Mouse (Mus musculus) inflammation-experienced regulatory T-cells, adult 6 months (primary cell): ENCODE measurements around the gene Lamb1. TPM values are rescaled to one million over a fixed set of nuclear protein-coding genes. Genes with fewer than 3 reads are reported as not detected.

Source experiments
- ATAC-seq: one replicate; pipeline ENCODE4 v1.8.0; 2017
- polyA plus RNA-seq, 3 experiments: library from polyadenylated mRNA; unstranded; fragments of 100-300 nt; shearing (Covaris generic); gene quantifications; one replicate each; pipeline ENCODE4 v1.2.1; 2017

Lamb1 gene
- polyA plus RNA-seq, 3 experiments from 2014 or later, result not detected

DNA sequence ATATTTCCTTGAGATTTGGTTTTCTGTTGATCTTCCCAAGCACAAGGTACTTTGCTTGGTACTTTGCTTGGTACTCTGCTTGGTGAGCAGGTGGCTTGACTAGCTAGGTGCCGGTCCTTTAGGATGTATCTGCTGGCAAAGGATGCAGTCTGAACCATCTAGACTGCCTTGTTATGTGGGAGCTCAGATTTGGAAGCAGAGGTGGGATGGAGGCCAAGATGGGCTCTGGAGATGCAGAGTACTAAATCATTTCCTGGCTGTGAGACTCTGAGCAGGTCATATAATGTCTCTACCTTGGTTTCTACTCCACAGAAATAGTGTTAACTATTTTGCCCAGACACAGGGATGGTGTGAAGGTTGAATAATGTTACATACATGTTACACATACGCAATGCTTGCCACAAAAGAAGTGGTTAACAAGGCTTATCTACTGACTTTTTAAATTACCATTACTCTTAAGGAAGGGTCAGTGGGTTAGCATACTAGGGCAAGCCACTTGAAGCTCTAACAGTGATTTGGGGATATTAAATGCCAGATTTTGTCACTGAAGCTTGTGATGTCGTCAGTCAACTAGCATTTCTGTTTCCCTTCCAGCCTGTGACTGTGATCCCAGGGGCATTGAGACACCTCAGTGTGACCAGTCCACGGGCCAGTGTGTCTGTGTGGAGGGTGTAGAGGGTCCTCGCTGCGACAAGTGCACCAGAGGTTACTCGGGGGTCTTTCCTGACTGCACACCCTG is 52.8 kb downstream of the Lamb1 start:
- ATAC-seq, result no peak

DNA sequence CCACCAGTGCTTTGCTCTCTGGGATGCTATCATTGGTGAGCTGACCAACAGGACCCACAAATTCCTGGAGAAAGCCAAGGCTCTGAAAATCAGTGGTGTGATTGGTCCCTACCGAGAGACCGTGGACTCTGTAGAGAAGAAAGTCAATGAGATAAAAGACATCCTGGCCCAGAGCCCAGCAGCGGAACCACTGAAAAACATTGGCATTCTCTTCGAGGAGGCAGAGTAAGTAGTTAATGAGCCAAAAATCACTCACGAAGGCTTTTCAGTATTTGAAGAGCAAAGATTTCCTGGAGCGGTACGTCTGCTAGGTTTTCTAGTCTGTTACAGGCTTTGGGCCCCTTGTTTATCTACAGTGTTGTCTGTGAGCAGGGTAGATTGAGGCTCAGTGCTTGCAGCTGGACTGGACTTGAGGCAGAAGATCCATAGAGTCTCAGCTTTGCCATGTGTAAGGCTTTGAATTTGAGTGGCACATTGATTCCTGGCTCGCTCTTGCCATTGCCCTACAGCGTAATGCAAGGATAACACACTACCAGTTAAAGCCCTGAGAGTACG is 53.5 kb downstream of the Lamb1 start:
- ATAC-seq, result no peak

DNA sequence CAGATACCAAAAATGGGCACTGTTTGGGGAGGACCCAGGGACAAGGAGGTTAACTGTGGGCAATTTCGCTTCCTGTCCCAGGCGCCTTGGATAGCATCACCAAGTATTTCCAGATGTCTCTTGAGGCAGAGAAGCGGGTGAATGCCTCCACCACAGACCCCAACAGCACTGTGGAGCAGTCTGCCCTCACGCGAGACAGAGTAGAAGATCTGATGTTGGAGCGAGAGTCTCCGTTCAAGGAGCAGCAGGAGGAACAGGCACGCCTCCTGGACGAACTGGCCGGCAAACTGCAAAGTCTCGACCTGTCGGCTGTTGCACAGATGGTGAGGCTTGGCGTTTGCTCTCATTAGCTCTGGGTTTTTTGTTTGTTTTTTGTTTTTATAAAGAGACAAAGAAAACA is 55.8 kb downstream of the Lamb1 start:
- no peak for ATAC-seq

DNA sequence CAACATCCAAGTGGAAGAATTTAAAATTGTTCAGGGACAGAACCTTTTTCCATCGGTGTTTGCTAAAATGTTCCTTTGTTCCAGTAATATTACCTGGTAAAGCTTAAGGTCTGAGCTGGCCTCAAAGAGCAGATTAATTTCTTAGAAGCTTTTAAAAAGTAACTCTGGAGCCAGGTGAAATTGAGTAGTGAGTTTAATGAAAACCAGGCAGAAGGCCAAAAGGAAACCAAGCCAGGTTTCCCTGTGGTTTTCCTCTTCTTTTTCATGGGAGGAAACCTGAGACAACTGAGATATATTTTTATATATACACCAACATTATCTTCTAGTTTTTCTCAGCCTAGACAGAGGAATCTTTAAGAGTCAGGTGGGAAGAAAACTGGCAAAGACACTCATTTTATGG is 56.5 kb downstream of the Lamb1 start:
- no peak for ATAC-seq

DNA sequence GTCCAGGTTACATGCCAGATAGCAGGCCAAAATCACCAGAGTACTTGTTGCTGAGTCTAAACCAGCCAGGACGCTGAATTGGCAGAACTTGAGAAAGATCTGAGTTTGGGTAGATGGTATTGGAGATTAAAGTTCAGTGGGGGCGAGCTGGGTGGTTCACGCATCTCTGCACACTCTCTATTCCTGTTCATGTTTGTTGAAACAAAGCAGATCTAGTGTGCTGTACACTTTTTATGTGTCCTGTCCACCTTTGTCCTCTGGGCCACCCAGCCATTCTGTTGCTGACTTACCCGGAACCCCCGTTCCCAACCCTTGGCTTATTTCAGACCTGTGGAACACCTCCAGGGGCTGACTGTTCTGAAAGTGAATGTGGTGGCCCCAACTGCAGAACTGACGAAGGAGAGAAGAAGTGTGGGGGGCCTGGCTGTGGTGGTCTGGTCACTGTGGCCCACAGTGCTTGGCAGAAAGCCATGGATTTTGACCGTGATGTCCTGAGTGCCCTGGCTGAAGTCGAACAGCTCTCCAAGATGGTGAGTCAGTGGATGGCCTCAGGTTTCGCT is 58.2 kb downstream of the Lamb1 start:
- no peak for ATAC-seq

DNA sequence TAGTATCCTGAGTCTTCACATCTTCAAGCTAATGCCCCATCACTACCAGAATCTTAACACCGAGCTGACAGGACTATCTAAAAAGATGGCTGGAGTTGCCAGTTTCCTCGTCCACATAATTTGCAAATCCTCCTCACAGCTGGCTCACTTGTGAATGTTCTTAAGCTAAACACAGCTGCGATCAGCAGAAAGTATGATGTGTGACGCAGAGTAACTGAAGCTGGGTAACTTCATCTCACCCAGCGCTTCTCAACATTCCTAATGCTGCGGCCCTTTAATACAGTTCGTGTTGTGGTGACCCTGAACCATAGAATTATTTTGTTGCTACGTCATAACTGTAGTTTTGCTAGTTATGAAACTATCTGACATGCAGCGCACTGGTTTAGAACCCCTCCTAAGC is 62.1 kb downstream of the Lamb1 start:
- no peak for ATAC-seq

DNA sequence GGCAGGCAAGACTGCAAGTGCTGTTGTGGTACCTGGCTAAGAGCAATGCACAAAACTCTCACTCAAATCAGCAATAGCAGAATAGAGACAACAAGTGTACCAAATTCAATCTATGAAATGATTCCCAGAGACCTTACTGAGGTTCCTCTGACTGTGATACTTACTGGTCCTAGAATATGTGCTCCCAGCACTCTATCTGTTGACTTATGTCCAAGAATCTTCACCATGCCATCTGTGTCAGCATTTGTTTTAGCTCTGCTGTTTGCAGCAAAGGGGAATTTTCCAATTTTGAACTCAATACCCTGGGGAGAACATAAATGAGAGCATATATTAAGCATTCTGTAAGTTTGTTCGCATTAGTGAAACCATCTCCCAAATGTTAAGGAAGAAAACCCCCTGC is 68.2 kb downstream of the Lamb1 start:
- no peak for ATAC-seq

DNA sequence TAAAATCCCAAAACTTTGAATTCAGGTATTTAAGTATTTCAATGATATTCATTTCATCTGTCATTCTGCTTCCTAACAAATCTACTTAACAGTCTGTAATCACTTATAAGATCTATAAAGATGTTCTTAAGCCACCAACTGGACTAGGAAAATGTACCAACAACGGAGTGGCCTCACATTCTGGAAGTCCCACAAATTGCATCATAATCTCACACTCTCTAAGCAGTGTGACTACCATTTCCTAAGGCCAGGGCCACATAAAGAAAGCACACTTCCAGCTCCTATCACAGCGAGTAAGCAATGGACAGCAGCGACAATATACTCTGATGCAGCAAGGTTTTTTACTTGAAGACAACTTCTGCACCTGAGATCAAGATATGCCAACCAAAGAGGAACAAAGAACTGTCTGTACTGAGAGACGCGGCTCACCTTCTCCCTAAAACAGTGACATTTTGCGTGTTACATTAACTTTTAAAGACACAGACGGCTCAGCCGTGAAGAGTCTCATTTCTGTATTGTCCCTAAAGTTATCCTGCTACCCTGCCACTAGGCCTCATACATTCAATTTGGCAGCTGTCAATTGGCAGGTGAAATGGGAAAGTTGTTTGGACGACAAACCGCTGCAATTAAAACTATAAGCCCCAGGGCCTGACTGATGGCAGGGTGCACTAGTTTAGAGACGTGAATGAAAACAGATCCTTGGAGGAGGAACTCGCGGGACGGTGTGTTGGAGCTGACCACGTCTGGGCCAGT is 85.3 kb downstream of the Lamb1 start:
- ATAC-seq, result no peak

DNA sequence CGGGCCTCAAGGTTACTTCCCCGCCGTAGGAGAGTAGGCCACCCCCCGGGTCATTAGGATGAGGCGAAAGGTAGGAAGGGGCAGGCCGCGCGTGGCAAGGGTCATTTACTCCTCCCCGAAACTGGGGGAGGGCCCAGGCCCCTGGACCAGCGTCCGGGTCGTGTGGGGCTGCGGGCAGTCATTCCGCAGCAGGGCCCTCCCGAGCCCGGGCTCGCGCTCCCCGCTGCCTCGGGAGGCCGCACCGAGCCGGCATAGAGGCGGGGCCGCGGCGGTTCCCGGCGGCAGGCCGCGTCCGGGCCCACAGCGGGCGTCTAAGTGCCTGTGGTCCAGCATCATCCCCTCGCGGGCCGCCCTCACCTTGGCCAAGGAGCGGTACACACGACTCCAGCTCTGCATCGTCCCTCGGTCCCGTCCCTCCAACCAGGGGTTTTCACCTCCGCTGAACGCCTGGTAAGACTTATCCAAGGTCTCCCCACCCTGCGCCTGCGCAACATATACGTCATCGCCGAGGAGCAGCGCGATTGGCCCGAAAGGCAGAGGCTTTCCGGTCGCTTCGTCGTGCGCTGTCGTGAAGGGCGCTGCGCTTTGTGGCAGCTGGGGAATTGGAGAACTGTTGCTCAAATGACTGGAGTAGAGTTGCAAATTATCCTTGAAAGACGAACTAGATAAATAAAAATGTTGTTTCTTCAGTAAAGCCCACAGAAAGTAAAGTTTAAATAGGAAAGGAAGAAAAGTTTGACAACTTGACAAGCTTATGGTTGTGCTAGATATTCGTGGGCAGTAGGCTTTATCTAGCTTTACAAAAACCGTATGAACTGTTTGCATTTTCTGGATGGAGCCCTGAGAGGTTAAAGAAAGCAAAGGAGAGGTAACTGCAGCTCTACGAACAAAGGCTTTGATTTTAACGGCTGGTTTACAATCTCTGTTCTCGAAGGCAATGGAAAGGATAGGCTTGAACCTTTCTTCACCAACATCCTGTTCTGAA is 86.2 kb downstream of the Lamb1 start, which contains the start of gene Dld:
Gene Dld (minus strand): TSS at position 510 of the 985 bp plus-strand sequence.
- ATAC-seq, result peak; percentile 99

DNA sequence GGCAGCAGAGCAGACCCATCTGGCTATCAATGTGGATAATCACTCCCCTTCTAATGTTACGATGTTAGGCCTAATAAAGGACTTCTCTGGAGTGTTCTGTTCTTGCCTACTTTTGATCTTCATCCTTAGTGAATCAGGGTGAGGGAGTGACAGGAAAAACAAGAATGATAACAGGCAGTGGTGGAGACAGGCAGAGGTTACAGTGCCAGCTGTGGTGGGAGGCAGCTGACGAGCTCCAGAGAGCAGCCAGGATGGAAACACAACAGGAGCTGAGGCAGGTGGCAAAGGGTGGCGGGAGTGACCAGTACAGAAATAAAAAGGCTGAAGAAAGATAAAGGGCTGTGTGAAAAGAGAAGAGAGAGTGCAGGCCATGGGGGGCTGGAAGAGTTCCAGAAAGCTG is 101.4 kb downstream of the Lamb1 start:
- ATAC-seq, result no peak

DNA sequence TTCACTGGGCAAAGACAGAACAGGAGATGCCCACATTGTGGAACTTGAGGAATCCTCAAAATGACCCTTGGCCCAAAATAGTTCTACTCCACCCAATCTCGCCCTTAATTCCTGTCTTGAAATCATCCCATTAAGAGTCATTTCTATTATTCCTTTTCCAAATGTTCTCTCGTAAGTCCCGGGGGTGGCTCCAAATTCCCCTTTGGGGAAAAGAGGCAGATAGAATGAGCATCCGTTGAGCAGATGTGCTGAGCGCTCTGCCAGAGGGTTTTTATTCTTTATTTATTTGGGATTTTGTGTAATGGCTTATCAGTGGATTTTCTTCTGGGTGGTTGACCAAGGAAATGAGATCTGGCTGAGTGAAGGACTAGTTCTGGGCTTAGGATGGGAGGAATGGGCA is 102.7 kb downstream of the Lamb1 start:
- ATAC-seq, result no peak

DNA sequence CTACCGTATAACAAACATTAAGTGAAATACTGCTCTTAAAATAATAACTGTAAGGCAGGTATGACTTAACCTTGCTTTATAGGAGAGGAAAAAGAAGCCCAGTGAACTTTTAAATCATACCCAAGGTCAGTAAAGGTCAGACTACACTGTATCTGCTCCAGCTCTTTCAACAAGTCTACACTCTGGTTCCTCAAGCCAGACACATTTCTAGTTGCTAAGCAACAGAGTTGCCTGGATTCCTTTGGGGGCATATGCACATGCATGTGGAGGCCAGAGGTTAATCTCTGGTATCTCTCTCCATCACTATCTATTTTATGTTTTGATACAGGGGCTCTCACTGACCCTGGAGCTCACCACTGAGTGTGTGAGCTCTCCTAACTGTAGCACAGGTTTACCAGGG is 104.1 kb downstream of the Lamb1 start:
- no peak for ATAC-seq

DNA sequence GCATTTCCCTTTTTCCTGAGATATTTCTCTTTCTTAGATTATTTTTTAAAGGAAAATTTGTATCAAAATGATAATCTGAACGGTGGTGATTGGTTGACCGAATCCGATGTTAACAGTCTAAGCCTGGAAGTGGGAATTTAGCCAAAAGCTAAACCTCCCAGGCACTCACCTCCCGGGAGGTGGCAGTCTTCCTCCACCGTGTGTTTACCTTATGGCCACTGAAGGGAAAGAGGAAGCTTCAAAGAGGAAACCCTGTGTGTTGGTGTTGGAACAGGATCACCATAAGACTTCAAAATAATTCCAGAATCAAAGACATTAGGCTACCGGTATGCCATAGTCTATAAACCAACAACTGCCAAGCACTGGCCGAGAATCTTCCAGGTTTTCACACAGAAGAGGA is 104.6 kb downstream of the Lamb1 start:
- no peak for ATAC-seq

DNA sequence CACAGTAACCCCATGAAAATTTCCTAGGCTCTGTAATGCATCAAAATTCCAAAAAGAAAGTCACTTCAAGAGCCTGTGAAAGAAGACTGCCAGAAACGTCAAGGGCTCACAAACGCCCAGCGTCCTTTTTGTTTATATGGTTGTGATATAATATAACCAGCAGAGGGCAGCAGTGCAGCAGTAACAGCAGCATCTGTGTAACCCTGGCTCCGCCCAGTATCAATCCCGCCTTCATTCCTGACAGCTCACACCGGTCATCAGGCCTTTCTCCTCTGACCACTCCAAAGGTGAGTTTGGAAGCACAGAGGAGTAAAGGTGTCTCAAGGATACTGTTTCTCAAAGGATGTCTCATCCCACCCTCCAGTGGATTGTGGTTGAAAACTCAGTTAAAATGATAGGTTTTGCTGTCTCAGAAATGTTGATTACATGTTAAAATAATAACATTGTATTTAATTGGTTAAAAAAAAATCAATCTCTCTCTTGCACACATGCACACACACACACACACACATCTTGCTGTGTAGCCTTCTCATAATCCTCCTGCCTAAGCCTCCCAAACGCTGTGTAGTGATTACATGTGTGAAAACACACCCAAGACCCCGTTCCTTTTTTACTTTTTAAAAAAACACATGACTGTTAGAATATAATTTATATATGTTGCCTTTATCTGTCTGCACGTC is 109.7 kb downstream of the Lamb1 start:
- peak; percentile 63 for ATAC-seq

DNA sequence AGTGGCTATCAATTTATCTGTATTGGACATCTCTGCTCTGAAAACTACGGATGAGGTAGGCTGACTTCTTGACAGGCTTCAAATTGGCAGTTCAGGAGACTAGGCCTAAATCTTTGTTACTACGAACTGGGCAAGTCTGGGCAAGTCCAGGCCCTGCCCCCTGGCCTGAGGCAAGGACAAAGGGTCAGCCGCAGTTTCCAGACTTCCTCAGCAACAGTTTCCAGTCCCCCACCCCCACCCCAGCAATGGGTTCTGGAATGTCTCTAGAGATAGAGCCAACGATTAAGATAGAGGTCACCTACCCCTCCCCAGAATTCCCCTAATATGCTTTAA is 110.2 kb downstream of the Lamb1 start:
- ATAC-seq, result no peak

DNA sequence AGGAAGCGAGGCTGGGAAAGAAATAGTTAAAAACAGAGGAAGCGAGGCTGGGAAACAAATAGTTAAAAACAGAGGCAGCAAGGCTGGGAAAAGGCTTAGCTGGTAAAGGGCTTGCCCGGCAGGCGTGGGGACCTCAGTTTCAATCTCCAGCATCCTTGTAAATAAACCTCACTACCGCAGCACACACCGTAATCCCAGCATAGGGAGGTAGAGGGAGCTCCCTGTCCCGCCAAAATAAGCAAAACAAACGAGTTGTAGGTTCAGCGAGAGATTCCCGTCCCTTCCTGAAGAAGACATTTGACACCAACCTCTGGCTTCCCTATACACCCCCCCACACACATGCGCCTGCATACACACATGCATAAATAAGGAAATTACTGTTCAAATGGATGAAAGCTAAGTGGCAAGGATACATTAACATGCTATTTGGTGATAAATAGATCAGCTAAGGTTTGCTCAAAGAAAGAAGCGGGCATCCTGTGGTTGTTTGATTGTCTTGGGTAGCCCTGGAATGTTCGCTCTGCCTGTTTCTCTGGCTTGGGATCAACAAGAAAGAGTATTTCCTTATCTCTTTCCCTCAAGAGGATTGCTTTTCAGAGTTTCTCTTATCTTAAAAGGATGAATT is 111.4 kb downstream of the Lamb1 start:
- no peak for ATAC-seq

DNA sequence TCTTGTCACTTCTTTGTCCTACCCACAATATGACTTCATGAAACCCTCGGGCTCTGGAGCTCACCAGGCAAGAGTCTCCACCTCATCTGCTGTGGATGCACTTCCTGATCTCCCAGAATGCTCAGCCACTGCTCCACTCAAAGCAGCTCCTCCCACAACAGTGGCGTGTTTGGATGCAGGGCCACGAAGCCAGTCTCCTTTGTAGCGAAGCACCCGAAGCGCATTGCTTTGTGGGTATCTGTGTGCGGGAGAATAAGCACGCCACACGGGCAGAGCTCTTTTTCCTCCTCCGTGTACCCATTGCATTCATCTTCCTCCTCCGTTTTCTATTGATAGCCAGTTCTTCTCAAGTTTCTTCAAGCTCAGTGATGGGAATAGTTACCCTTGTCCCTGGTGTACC is 112.2 kb downstream of the Lamb1 start:
- ATAC-seq, result no peak
